Mouse (Mus musculus): ENCODE measurements around the gene Igfbp6.

GRCm38 (mm10) chr15:102097147-102097915 is 46.8 kb upstream of the Igfbp6 start:
- TF ChIP-seq POLR2A (IDR thresholded peaks at IDR 0.05; ENCODE audit: low read depth, low read length) (no peak), CTCF (IDR thresholded peaks at IDR 0.05; ENCODE audit: extremely low read depth, insufficient read depth, insufficient read length, insufficient replicate concordance) (no peak)
